Mouse (Mus musculus) lung, embryonic 15.5 days (tissue): ENCODE data around the gene Timm22. TPM values are rescaled to one million over a fixed set of nuclear protein-coding genes. Genes with fewer than 3 reads are reported as not detected.

Experiments
- ATAC-seq: fragments of 200-750 bp; cut with Nextera tagmentation; 2 replicates; pipeline ENCODE4 v1.8.0; 2017; ENCODE audit warnings: moderate number of reproducible peaks, borderline replicate concordance; ENCODE audit not compliant: low FRiP score, low TSS enrichment; ENCODE audit errors: extremely low read depth
- H3K27ac ChIP-seq: fragments of 300-500 bp; sonication (generic); 2 replicates; pipeline ENCODE4 v1.5.1; 2015; ENCODE audit warnings: moderate library complexity, mild to moderate bottlenecking, inconsistent platforms
- H3K27me3 ChIP-seq: fragments of 300-500 bp; sonication (generic); 2 replicates; pipeline ENCODE4 v1.6.1; 2015; ENCODE audit warnings: inconsistent platforms
- H3K36me3 ChIP-seq: fragments of 300-500 bp; sonication (generic); 2 replicates; pipeline ENCODE4 v1.6.1; 2015; ENCODE audit warnings: inconsistent platforms
- H3K4me1 ChIP-seq: fragments of 300-500 bp; sonication (generic); 2 replicates; pipeline ENCODE4 v1.6.1; 2015; ENCODE audit warnings: inconsistent platforms
- H3K4me2 ChIP-seq: fragments of 300-500 bp; sonication (generic); 2 replicates; pipeline ENCODE4 v1.6.1; 2015; ENCODE audit warnings: inconsistent platforms, mild to moderate bottlenecking, moderate library complexity
- H3K4me3 ChIP-seq: fragments of 300-500 bp; sonication (generic); 2 replicates; pipeline ENCODE4 v1.5.1; 2015; ENCODE audit warnings: mild to moderate bottlenecking, inconsistent platforms
- H3K9ac ChIP-seq: fragments of 300-500 bp; sonication (generic); 2 replicates; pipeline ENCODE4 v1.6.1; 2015; ENCODE audit warnings: inconsistent platforms
- H3K9me3 ChIP-seq: fragments of 300-500 bp; sonication (generic); 2 replicates; pipeline ENCODE4 v1.6.1; 2016; ENCODE audit warnings: inconsistent platforms
- WGBS: fragments of 180-500 bp; shearing (Covaris S2); methylation state at CpG from one replicate; pipeline ENCODE4 v1.1.7; 2015; 5-methylcytosine and 5-hydroxymethylcytosine counted together
- polyA plus RNA-seq: library from polyadenylated mRNA; unstranded; fragments of >200 nt; fragmentation: Nextera tagmentation; extraction: Ambion mirVana; gene quantifications from 2 replicates; pipeline ENCODE4 v1.2.1, GENCODE M21; 2015

Gene Timm22
- polyA plus RNA-seq, 1 experiment from 2014 or later = 106 TPM

- Histone ChIP-seq H3K27ac (no peak overlapping the region), H3K4me3 (no peak overlapping the region), H3K4me2 (no peak overlapping the region), H3K9me3 (no peaks in the 10 kb centered on the region), H3K36me3 (peaks cover 4% of the 10 kb centered on the region), H3K27me3 (no peaks in the 10 kb centered on the region), H3K9ac (no peak overlapping the region), H3K4me1 (peaks cover 9% of the 10 kb centered on the region)
- WGBS = 52% methylated on average over 8 of the region's 8 CpGs
- ATAC-seq = no peak
Measured at GRCm38 (mm10) chr11:76445459-76445858, 38.7 kb downstream of the Timm22 start.

- Histone ChIP-seq H3K27me3 (no peaks in the 10 kb centered on the region), H3K27ac (no peak overlapping the region), H3K4me2 (no peak overlapping the region), H3K9ac (no peak overlapping the region), H3K4me1 (peaks cover 7% of the 10 kb centered on the region), H3K4me3 (no peak overlapping the region), H3K36me3 (peaks cover 4% of the 10 kb centered on the region), H3K9me3 (no peaks in the 10 kb centered on the region)
- ATAC-seq = no peak
- WGBS = 7% methylated on average over 10 of the region's 10 CpGs
Measured at GRCm38 (mm10) chr11:76446251-76446650, 39.5 kb downstream of the Timm22 start.

- Histone ChIP-seq H3K27me3 (no peaks in the 10 kb centered on the region), H3K9ac (no peak overlapping the region), H3K27ac (peak overlapping the region; percentile 30; the same call in 1 of the 2 replicates), H3K4me3 (no peak overlapping the region), H3K4me1 (peaks cover 7% of the 10 kb centered on the region), H3K36me3 (peaks cover 28% of the 10 kb centered on the region), H3K4me2 (no peak overlapping the region), H3K9me3 (no peaks in the 10 kb centered on the region)
- no peak for ATAC-seq
- 38% methylated on average over 15 of the region's 15 CpGs for WGBS
Measured at GRCm38 (mm10) chr11:76449520-76450201, 42.9 kb downstream of the Timm22 start.

GRCm38 (mm10) chr11:76450202-76450561 lies 43.4 kb downstream of the Timm22 start:
- H3K4me2 ChIP-seq = no peak overlapping the region
- peaks cover 33% of the 10 kb centered on the region for H3K36me3 ChIP-seq
- WGBS = 49% methylated on average over 3 of the region's 3 CpGs
- H3K27ac ChIP-seq = no peak overlapping the region
- H3K4me1 ChIP-seq = peaks cover 7% of the 10 kb centered on the region
- no peaks in the 10 kb centered on the region for H3K27me3 ChIP-seq
- no peak for ATAC-seq
- H3K4me3 ChIP-seq = no peak overlapping the region
- no peaks in the 10 kb centered on the region for H3K9me3 ChIP-seq
- H3K9ac ChIP-seq = no peak overlapping the region

GRCm38 (mm10) chr11:76454492-76454891 lies 47.7 kb downstream of the Timm22 start:
- Histone ChIP-seq H3K4me2 (no peak overlapping the region), H3K27me3 (no peaks in the 10 kb centered on the region), H3K9me3 (no peaks in the 10 kb centered on the region), H3K27ac (no peak overlapping the region), H3K9ac (no peak overlapping the region), H3K4me1 (peaks cover 6% of the 10 kb centered on the region), H3K36me3 (peaks cover 43% of the 10 kb centered on the region), H3K4me3 (no peak overlapping the region)
- 56% methylated on average over 5 of the region's 5 CpGs for WGBS
- ATAC-seq = 0 out of 2 replicates have a peak, but pooled peaks have one; percentile 20

- no peaks in the 10 kb centered on the region for H3K9me3 ChIP-seq
- H3K36me3 ChIP-seq = peaks cover 51% of the 10 kb centered on the region
- H3K27me3 ChIP-seq = no peaks in the 10 kb centered on the region
- H3K4me1 ChIP-seq = peaks cover 6% of the 10 kb centered on the region
- peak; percentile 64; the same call in 1 of the 2 replicates for ATAC-seq
- WGBS = 21% methylated on average over 6 of the region's 6 CpGs
- H3K4me3 ChIP-seq = no peak overlapping the region
- H3K9ac ChIP-seq = no peak overlapping the region
- no peak overlapping the region for H3K4me2 ChIP-seq
- no peak overlapping the region for H3K27ac ChIP-seq
Measured at GRCm38 (mm10) chr11:76456233-76456632, 49.5 kb downstream of the Timm22 start.

- Histone ChIP-seq H3K9me3 (no peaks in the 10 kb centered on the region), H3K27ac (no peak overlapping the region), H3K4me2 (no peak overlapping the region), H3K9ac (no peak overlapping the region), H3K4me1 (peaks cover 6% of the 10 kb centered on the region), H3K36me3 (peaks cover 44% of the 10 kb centered on the region), H3K4me3 (no peak overlapping the region), H3K27me3 (no peaks in the 10 kb centered on the region)
- ATAC-seq = no peak
- WGBS = 72% methylated on average over 10 of the region's 10 CpGs
Measured at GRCm38 (mm10) chr11:76456897-76457296, 50.1 kb downstream of the Timm22 start.

GRCm38 (mm10) chr11:76458730-76459129 lies 52.0 kb downstream of the Timm22 start:
- H3K36me3 ChIP-seq = peaks cover 40% of the 10 kb centered on the region
- H3K4me1 ChIP-seq = peaks cover 6% of the 10 kb centered on the region
- no peak overlapping the region for H3K27ac ChIP-seq
- 72% methylated on average over 9 of the region's 9 CpGs for WGBS
- no peak overlapping the region for H3K9ac ChIP-seq
- no peaks in the 10 kb centered on the region for H3K27me3 ChIP-seq
- no peak for ATAC-seq
- no peak overlapping the region for H3K4me2 ChIP-seq
- no peaks in the 10 kb centered on the region for H3K9me3 ChIP-seq
- H3K4me3 ChIP-seq = no peak overlapping the region

- no peaks in the 10 kb centered on the region for H3K27me3 ChIP-seq
- H3K27ac ChIP-seq = no peak overlapping the region
- H3K4me2 ChIP-seq = no peak overlapping the region
- H3K4me1 ChIP-seq = peaks cover 6% of the 10 kb centered on the region
- 54% methylated on average over 3 of the region's 3 CpGs for WGBS
- H3K9me3 ChIP-seq = no peaks in the 10 kb centered on the region
- H3K4me3 ChIP-seq = no peak overlapping the region
- H3K9ac ChIP-seq = no peak overlapping the region
- no peak for ATAC-seq
- H3K36me3 ChIP-seq = peaks cover 37% of the 10 kb centered on the region
Measured at GRCm38 (mm10) chr11:76459489-76459888, 52.7 kb downstream of the Timm22 start.

- Histone ChIP-seq H3K27me3 (no peaks in the 10 kb centered on the region), H3K9me3 (no peaks in the 10 kb centered on the region), H3K9ac (no peak overlapping the region), H3K27ac (no peak overlapping the region), H3K4me3 (no peak overlapping the region), H3K4me2 (no peak overlapping the region), H3K4me1 (peaks cover 6% of the 10 kb centered on the region), H3K36me3 (peaks cover 24% of the 10 kb centered on the region)
- no peak for ATAC-seq
- WGBS = 42% methylated on average over 6 of the region's 6 CpGs
Measured at GRCm38 (mm10) chr11:76461201-76461600, 54.4 kb downstream of the Timm22 start.

GRCm38 (mm10) chr11:76461696-76462095 lies 54.9 kb downstream of the Timm22 start:
- no peaks in the 10 kb centered on the region for H3K9me3 ChIP-seq
- 86% methylated on average over 5 of the region's 5 CpGs for WGBS
- H3K4me3 ChIP-seq = no peak overlapping the region
- peaks cover 24% of the 10 kb centered on the region for H3K36me3 ChIP-seq
- no peaks in the 10 kb centered on the region for H3K27me3 ChIP-seq
- H3K9ac ChIP-seq = no peak overlapping the region
- no peak for ATAC-seq
- no peak overlapping the region for H3K27ac ChIP-seq
- no peak overlapping the region for H3K4me2 ChIP-seq
- H3K4me1 ChIP-seq = peaks cover 5% of the 10 kb centered on the region

- no peak for ATAC-seq
- Histone ChIP-seq H3K27ac (no peak overlapping the region), H3K27me3 (no peaks in the 10 kb centered on the region), H3K9ac (no peak overlapping the region), H3K4me1 (peaks cover 33% of the 10 kb centered on the region), H3K9me3 (no peaks in the 10 kb centered on the region), H3K4me3 (no peak overlapping the region), H3K36me3 (0 out of 2 replicates have a peak, but pooled peaks cover 10% of the 10 kb centered on the region), H3K4me2 (no peak overlapping the region)
- whole genome bisulfite sequencing = 71% methylated on average over 4 of the region's 4 CpGs
Measured at GRCm38 (mm10) chr11:76465879-76466278, 59.1 kb downstream of the Timm22 start.
